Mouse (Mus musculus): ENCODE measurements around the gene Cntn6. TPM values are rescaled to one million over a fixed set of nuclear protein-coding genes. Genes with fewer than 3 reads are reported as not detected.

Gene Cntn6
- 0.03 TPM in 1 of 2 replicates, not detected in the other for polyA plus RNA-seq (2015; fragmentation: Nextera tagmentation; extraction: Ambion mirVana)

- WGBS (ENCODE audit: insufficient replicate concordance), result 70% methylated on average over 11 of the region's 11 CpGs
Observed at GRCm38 (mm10) chr6:104492490-104493431, at the start of gene Cntn6. Cntn6 (plus strand) TSS chr6:104492790.

GRCm38 (mm10) chr6:104443731-104444130, 48.9 kb upstream of the Cntn6 start:
- H3K27me3 ChIP-seq, result no peaks in the 10 kb centered on the region
- no peaks in the 10 kb centered on the region for H3K4me1 ChIP-seq (replicated peaks)
- no peaks in the 10 kb centered on the region for H3K9me3 ChIP-seq (replicated peaks)
- no peak for ATAC-seq (ENCODE audit: insufficient read depth)
- H3K36me3 ChIP-seq (replicated peaks), result no peaks in the 10 kb centered on the region
- no peak overlapping the region for H3K4me3 ChIP-seq (replicated peaks)
- WGBS (ENCODE audit: insufficient replicate concordance), result 62% methylated on average over 3 of the region's 3 CpGs
- no peak overlapping the region for H3K27ac ChIP-seq (replicated peaks)
- H3K9ac ChIP-seq, result no peak overlapping the region
- H3K4me2 ChIP-seq, result no peak overlapping the region

More at GRCm38 (mm10) chr6:104492490-104493431, at the start of gene Cntn6:
- Histone ChIP-seq H3K9me3 (replicated peaks) (no peaks in the 10 kb centered on the region), H3K4me2 (no peak within 1 kb of the TSS), H3K27ac (replicated peaks) (no peak within 1 kb of the TSS), H3K4me1 (replicated peaks) (no peaks in the 10 kb centered on the region), H3K9ac (no peak within 1 kb of the TSS), H3K4me3 (replicated peaks) (no peak within 1 kb of the TSS), H3K27me3 (no peaks in the 10 kb centered on the region), H3K36me3 (replicated peaks) (no peaks in the 10 kb centered on the region)
- ATAC-seq (ENCODE audit: insufficient read depth), result no peak

DNA sequence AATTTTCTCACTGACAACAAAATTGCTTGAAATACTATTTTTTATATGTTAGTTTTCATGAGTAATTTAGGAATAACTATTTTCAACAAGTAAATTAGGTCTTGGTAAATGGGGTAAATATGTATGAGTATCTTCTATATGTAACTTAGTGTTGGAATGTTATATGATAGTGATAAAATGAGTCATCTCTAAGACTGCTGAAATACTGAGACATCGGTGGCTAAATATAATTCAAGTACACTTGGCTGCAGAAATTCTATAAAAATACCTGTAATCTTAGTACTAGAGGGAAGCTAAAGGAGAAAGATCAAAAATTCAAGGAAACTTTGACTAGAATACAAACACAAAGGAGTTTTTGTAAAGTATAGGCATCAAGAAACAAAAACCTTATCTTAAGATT, 21.9 kb upstream of the Cntn6 start:
- H3K27ac ChIP-seq (replicated peaks), result no peak overlapping the region
- H3K4me2 ChIP-seq, result no peak overlapping the region
- no peak overlapping the region for H3K9ac ChIP-seq
- no peak for ATAC-seq (ENCODE audit: insufficient read depth)
- H3K4me3 ChIP-seq (replicated peaks), result no peak overlapping the region
- H3K27me3 ChIP-seq, result no peaks in the 10 kb centered on the region
- no peaks in the 10 kb centered on the region for H3K4me1 ChIP-seq (replicated peaks)
- H3K36me3 ChIP-seq (replicated peaks), result no peaks in the 10 kb centered on the region
- H3K9me3 ChIP-seq (replicated peaks), result no peaks in the 10 kb centered on the region
- WGBS (ENCODE audit: insufficient replicate concordance), result 57% methylated on average over 1 of the region's 1 CpGs

DNA sequence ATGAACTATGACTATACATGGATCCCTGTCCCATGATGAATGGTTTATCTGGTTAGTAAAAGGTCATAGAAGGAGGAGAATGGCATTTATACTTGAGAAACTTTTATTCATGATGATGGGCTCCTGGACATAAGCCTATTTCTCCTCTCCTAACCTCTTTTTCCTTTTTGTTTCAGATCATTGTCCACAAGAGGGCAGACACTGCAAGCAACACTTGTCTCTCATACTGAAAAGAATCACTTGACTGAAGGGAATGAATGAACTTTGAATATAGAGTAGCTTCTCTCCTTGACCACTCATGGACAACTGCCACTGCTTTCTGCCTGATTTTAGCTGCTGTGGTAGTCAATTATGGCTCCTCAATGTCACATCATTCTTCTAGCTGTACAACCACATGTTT, 13.3 kb upstream of the Cntn6 start:
- Histone ChIP-seq H3K36me3 (replicated peaks) (no peaks in the 10 kb centered on the region), H3K4me1 (replicated peaks) (no peaks in the 10 kb centered on the region), H3K27me3 (no peaks in the 10 kb centered on the region), H3K9ac (no peak overlapping the region), H3K27ac (replicated peaks) (no peak overlapping the region), H3K4me3 (replicated peaks) (no peak overlapping the region), H3K4me2 (no peak overlapping the region), H3K9me3 (replicated peaks) (no peaks in the 10 kb centered on the region)
- no peak for ATAC-seq (ENCODE audit: insufficient read depth)

DNA sequence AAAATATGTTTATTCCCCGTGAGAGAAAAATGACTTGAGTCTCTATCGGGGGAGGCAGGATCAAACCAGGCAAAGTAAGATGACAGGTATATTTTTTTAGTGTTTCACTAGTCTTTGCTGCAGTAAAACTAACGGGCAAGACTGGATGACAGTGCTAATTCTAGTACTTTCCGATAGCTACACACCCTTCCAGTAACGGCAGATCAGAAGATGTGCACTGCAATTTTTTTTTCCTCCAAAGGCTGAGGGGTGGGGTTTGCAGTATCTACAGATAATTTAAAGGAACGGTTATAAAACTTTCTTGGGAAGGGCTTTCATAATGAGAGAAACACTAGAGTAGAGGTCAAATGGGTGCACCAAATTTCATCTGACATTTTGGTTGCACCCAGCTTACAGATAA, 869 bp downstream of the Cntn6 start:
- 67% methylated on average over 6 of the region's 6 CpGs for WGBS (ENCODE audit: insufficient replicate concordance)
- no peaks in the 10 kb centered on the region for H3K27me3 ChIP-seq
- no peaks in the 10 kb centered on the region for H3K36me3 ChIP-seq (replicated peaks)
- H3K4me1 ChIP-seq (replicated peaks), result no peaks in the 10 kb centered on the region
- H3K9me3 ChIP-seq (replicated peaks), result no peaks in the 10 kb centered on the region
- no peak overlapping the region for H3K9ac ChIP-seq
- H3K4me2 ChIP-seq, result no peak overlapping the region
- no peak for ATAC-seq (ENCODE audit: insufficient read depth)
- H3K27ac ChIP-seq (replicated peaks), result no peak overlapping the region
- no peak overlapping the region for H3K4me3 ChIP-seq (replicated peaks)

GRCm38 (mm10) chr6:104495801-104496200, 3.2 kb downstream of the Cntn6 start:
- Histone ChIP-seq H3K4me2 (no peak overlapping the region), H3K27ac (replicated peaks) (no peak overlapping the region)

DNA sequence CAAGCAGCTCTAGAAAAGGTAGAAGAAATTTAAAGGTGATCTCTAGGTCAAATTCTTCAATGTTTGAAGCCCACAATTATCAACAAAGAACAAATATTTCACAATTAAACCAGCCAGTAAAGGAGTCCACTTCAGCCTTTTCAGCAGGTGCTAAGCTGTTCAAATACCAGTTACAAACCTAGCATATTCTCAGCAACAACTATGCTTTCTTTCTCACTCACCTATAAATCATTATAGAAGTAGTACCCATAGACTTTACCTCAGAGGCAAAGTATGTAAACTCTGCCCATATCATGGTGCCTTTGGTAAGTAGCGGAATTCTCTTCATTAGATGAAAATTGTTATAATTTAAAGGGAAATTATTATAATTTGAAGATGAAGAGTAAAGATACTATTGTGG, 71.4 kb downstream of the Cntn6 start:
- H3K36me3 ChIP-seq (replicated peaks), result no peaks in the 10 kb centered on the region
- whole genome bisulfite sequencing (ENCODE audit: insufficient replicate concordance), result 67% methylated on average over 1 of the region's 1 CpGs

More at GRCm38 (mm10) chr6:104495801-104496200, 3.2 kb downstream of the Cntn6 start:
- Histone ChIP-seq H3K4me3 (replicated peaks) (no peak overlapping the region), H3K9ac (no peak overlapping the region), H3K36me3 (replicated peaks) (no peaks in the 10 kb centered on the region), H3K9me3 (replicated peaks) (no peaks in the 10 kb centered on the region), H3K27me3 (no peaks in the 10 kb centered on the region), H3K4me1 (replicated peaks) (no peaks in the 10 kb centered on the region)
- no peak for ATAC-seq (ENCODE audit: insufficient read depth)
- WGBS (ENCODE audit: insufficient replicate concordance), result 54% methylated on average over 2 of the region's 2 CpGs

GRCm38 (mm10) chr6:104569564-104569963, 77.0 kb downstream of the Cntn6 start:
- H3K9ac ChIP-seq, result no peak overlapping the region
- no peak for ATAC-seq (ENCODE audit: insufficient read depth)

More for the DNA sequence above, 71.4 kb downstream of the Cntn6 start:
- ATAC-seq (ENCODE audit: insufficient read depth), result no peak
- Histone ChIP-seq H3K27ac (replicated peaks) (no peak overlapping the region), H3K27me3 (no peaks in the 10 kb centered on the region), H3K4me1 (replicated peaks) (no peaks in the 10 kb centered on the region), H3K4me3 (replicated peaks) (no peak overlapping the region), H3K9ac (no peak overlapping the region), H3K4me2 (no peak overlapping the region), H3K9me3 (replicated peaks) (no peaks in the 10 kb centered on the region)

GRCm38 (mm10) chr6:104588028-104588427, 95.4 kb downstream of the Cntn6 start:
- no peaks in the 10 kb centered on the region for H3K4me1 ChIP-seq (replicated peaks)
- H3K4me3 ChIP-seq (replicated peaks), result no peak overlapping the region
- no peak overlapping the region for H3K9ac ChIP-seq
- 45% methylated on average over 3 of the region's 3 CpGs for WGBS (ENCODE audit: insufficient replicate concordance)
- H3K9me3 ChIP-seq (replicated peaks), result no peaks in the 10 kb centered on the region
- no peaks in the 10 kb centered on the region for H3K36me3 ChIP-seq (replicated peaks)
- ATAC-seq (ENCODE audit: insufficient read depth), result no peak
- no peak overlapping the region for H3K4me2 ChIP-seq
- H3K27ac ChIP-seq (replicated peaks), result no peak overlapping the region
- no peaks in the 10 kb centered on the region for H3K27me3 ChIP-seq

More at GRCm38 (mm10) chr6:104569564-104569963, 77.0 kb downstream of the Cntn6 start:
- H3K27me3 ChIP-seq, result no peaks in the 10 kb centered on the region
- H3K4me2 ChIP-seq, result no peak overlapping the region
- H3K4me3 ChIP-seq (replicated peaks), result no peak overlapping the region
- H3K36me3 ChIP-seq (replicated peaks), result no peaks in the 10 kb centered on the region
- H3K4me1 ChIP-seq (replicated peaks), result no peaks in the 10 kb centered on the region
- H3K27ac ChIP-seq (replicated peaks), result no peak overlapping the region
- no peaks in the 10 kb centered on the region for H3K9me3 ChIP-seq (replicated peaks)

GRCm38 (mm10) chr6:104600838-104601397, 108.3 kb downstream of the Cntn6 start:
- WGBS (ENCODE audit: insufficient replicate concordance), result 60% methylated on average over 2 of the region's 2 CpGs
- H3K9me3 ChIP-seq (replicated peaks), result no peaks in the 10 kb centered on the region
- no peaks in the 10 kb centered on the region for H3K4me1 ChIP-seq (replicated peaks)
- no peak overlapping the region for H3K4me3 ChIP-seq (replicated peaks)
- no peak overlapping the region for H3K9ac ChIP-seq
- no peak overlapping the region for H3K27ac ChIP-seq (replicated peaks)
- no peak for ATAC-seq (ENCODE audit: insufficient read depth)
- no peaks in the 10 kb centered on the region for H3K36me3 ChIP-seq (replicated peaks)
- no peaks in the 10 kb centered on the region for H3K27me3 ChIP-seq
- H3K4me2 ChIP-seq, result no peak overlapping the region

DNA sequence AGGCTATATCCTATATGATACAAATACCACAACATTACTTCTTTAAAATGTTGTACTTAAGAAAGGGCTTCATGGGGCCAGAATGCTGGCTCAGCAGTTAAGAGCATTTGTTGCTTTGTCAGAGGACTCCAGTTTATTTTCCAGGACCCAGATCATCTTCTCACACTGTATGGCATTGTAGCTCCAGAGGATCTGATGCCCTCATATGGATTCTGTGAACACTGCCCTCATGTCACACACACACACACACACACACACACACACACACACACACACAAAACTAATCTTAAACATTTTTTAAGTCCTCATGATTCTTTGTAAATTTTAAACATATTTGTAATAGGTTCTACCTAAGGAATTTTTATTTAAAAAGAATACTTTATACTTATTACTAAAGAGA, 110.3 kb downstream of the Cntn6 start:
- ATAC-seq (ENCODE audit: insufficient read depth), result no peak
- no peak overlapping the region for H3K4me3 ChIP-seq (replicated peaks)
- no peaks in the 10 kb centered on the region for H3K27me3 ChIP-seq
- no peak overlapping the region for H3K9ac ChIP-seq
- no peak overlapping the region for H3K4me2 ChIP-seq
- no peaks in the 10 kb centered on the region for H3K9me3 ChIP-seq (replicated peaks)
- no peaks in the 10 kb centered on the region for H3K4me1 ChIP-seq (replicated peaks)
- no peak overlapping the region for H3K27ac ChIP-seq (replicated peaks)
- no peaks in the 10 kb centered on the region for H3K36me3 ChIP-seq (replicated peaks)
